Mouse (Mus musculus): ENCODE measurements around the gene Fbxw21. TPM values are rescaled to one million over a fixed set of nuclear protein-coding genes. Genes with fewer than 3 reads are reported as not detected.

The Fbxw21 gene
- total and polyA plus RNA-seq, 3 experiments = not detected

DNA sequence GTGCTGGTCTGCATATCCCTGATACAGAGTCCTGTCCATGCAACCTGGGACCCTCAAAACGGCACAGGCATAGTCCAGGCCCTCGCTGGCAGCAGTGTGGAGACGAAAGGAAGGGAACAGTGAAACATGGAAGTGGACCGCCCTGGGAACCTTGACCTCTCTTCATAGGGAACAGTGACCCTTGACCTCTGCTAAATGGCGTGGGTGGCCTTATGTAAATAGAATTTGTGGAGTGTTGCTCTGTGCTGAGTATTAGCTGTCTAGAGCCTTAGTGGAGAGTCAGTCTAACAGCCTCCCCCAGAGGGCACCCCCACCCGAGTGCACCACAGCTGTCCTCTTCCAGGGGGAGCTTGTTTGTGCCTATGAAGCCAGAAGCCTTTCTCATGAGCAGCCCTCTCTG lies 69.0 kb downstream of the Fbxw21 start:
- Histone ChIP-seq H3K27ac (ENCODE audit: insufficient read depth, low read depth) (no peak overlapping the region), H3K4me2 (ENCODE audit: insufficient read depth, low read depth, poor library complexity, severe bottlenecking) (no peak overlapping the region), H3K4me3 (replicated peaks in 1 of 3; ENCODE audit: low read depth in 2 of 3, low read length in 2 of 3, poor library complexity in 1 of 3) (no peak overlapping the region), H3K9ac (ENCODE audit: insufficient read depth, low read depth) (no peak overlapping the region), H3K36me3 (replicated peaks in 1 of 2; ENCODE audit: control insufficient read depth in 1 of 2, insufficient read depth in 1 of 2, low read length in 1 of 2) (peaks cover 28 to 49% of the 10 kb centered on the region in 2 experiments), H3K4me1 (ENCODE audit: control insufficient read depth in 1 of 2, insufficient read depth in 2 of 2) (peaks cover 4 to 9% of the 10 kb centered on the region in 2 experiments; a peak in 2 of 4 replicates), H3K79me2 (replicated peaks; ENCODE audit: control insufficient read depth, extremely low read depth, insufficient read depth, poor library complexity, severe bottlenecking) (no peaks in the 10 kb centered on the region), H3K27me3 (replicated peaks) (peaks cover 35% of the 10 kb centered on the region), H3K9me3 (replicated peaks; ENCODE audit: low read length) (no peaks in the 10 kb centered on the region)
- dilution Hi-C loops (cut with MboI; ENCODE audit: extremely low pct_ligation_motif_present, extremely low pct_unique_long_range_greater_than_20kb, low sequenced_read_pairs) (no loop called here), in situ Hi-C loops (cut with MboI; ENCODE audit: low pct_ligation_motif_present, low pct_unique_long_range_greater_than_20kb, low sequenced_read_pairs) (no loop called here)
- DNase-seq (ENCODE audit: extremely low read depth) = no peak
- TF ChIP-seq SIN3A (IDR thresholded peaks at IDR 0.05; ENCODE audit: low read length) (no peak), USF2 (conservative IDR thresholded peaks at IDR 0.05; ENCODE audit: low read depth, low read length) (no peak), ZNF384 (IDR thresholded peaks at IDR 0.05; ENCODE audit: low read depth, low read length) (no peak), BHLHE40 (IDR thresholded peaks at IDR 0.05; ENCODE audit: low read depth, low read length) (no peak), MAFK (IDR thresholded peaks at IDR 0.05; ENCODE audit: insufficient replicate concordance, low read length) (no peak), ELF1 (IDR thresholded peaks at IDR 0.05; ENCODE audit: low read depth, low read length) (no peak), EP300 (IDR thresholded peaks at IDR 0.05; ENCODE audit: low read length) (no peak), GABPA (IDR thresholded peaks at IDR 0.05; ENCODE audit: insufficient replicate concordance, low read depth, low read length) (no peak), ETS1 (conservative IDR thresholded peaks at IDR 0.05; ENCODE audit: low read depth, low read length) (no peak), TBP (conservative IDR thresholded peaks at IDR 0.05; ENCODE audit: low read depth, low read length) (no peak), POLR2AphosphoS2 (IDR thresholded peaks at IDR 0.05; ENCODE audit: low read depth, low read length) (no peak)

- Histone ChIP-seq H3K27ac (ENCODE audit: insufficient read depth, low read depth) (no peak overlapping the region), H3K4me2 (ENCODE audit: insufficient read depth, low read depth, poor library complexity, severe bottlenecking) (no peak overlapping the region), H3K36me3 (replicated peaks in 1 of 2; ENCODE audit: control insufficient read depth in 1 of 2, insufficient read depth in 1 of 2, low read length in 1 of 2) (peaks cover 28 to 55% of the 10 kb centered on the region in 2 experiments), H3K79me2 (replicated peaks; ENCODE audit: control insufficient read depth, extremely low read depth, insufficient read depth, poor library complexity, severe bottlenecking) (no peaks in the 10 kb centered on the region), H3K27me3 (replicated peaks) (peaks cover 26% of the 10 kb centered on the region), H3K9ac (ENCODE audit: insufficient read depth, low read depth) (no peak overlapping the region), H3K9me3 (replicated peaks; ENCODE audit: low read length) (no peaks in the 10 kb centered on the region), H3K4me3 (replicated peaks in 1 of 3; ENCODE audit: low read depth in 2 of 3, low read length in 2 of 3, poor library complexity in 1 of 3) (no peak overlapping the region), H3K4me1 (ENCODE audit: control insufficient read depth in 1 of 2, insufficient read depth in 2 of 2) (peaks cover 4 to 9% of the 10 kb centered on the region in 2 experiments; a peak in 2 of 4 replicates)
- dilution Hi-C loops (cut with MboI; ENCODE audit: extremely low pct_ligation_motif_present, extremely low pct_unique_long_range_greater_than_20kb, low sequenced_read_pairs) = no loop called here
- DNase-seq (ENCODE audit: extremely low read depth) = no peak
- in situ Hi-C loops (cut with MboI; ENCODE audit: low pct_ligation_motif_present, low pct_unique_long_range_greater_than_20kb, low sequenced_read_pairs) = no loop called here
- TF ChIP-seq USF2 (conservative IDR thresholded peaks at IDR 0.05; ENCODE audit: low read depth, low read length) (no peak), POLR2AphosphoS2 (IDR thresholded peaks at IDR 0.05; ENCODE audit: low read depth, low read length) (no peak), UBTF (IDR thresholded peaks at IDR 0.05; ENCODE audit: low read depth, low read length) (no peak), CHD1 (IDR thresholded peaks at IDR 0.05; ENCODE audit: low read depth, low read length) (no peak), HCFC1 (IDR thresholded peaks at IDR 0.05; ENCODE audit: low read depth, low read length) (no peak), TCF12 (IDR thresholded peaks at IDR 0.05; ENCODE audit: low read depth, low read length) (no peak), IRF4 (IDR thresholded peaks at IDR 0.05; ENCODE audit: low read depth, low read length) (no peak), ETS1 (conservative IDR thresholded peaks at IDR 0.05; ENCODE audit: low read depth, low read length) (no peak), ZKSCAN1 (IDR thresholded peaks at IDR 0.05; ENCODE audit: borderline replicate concordance, low read depth, low read length) (no peak), GABPA (IDR thresholded peaks at IDR 0.05; ENCODE audit: insufficient replicate concordance, low read depth, low read length) (no peak), PAX5 (IDR thresholded peaks at IDR 0.05; ENCODE audit: low read length) (no peak), MXI1 (IDR thresholded peaks at IDR 0.05; ENCODE audit: low read depth, low read length) (no peak)
These were observed 70.0 kb downstream of the Fbxw21 start for GRCm38 (mm10) chr9:109091802-109092201.

All from CH12.LX (cell line).